Mouse (Mus musculus): Measurements from ENCODE around the gene Zfp958. TPM values are rescaled to one million over a fixed set of nuclear protein-coding genes. Genes with fewer than 3 reads are reported as not detected.

The Zfp958 gene
- polyA plus RNA-seq, 1 experiment from 2014 or later: 11.3 TPM

DNA sequence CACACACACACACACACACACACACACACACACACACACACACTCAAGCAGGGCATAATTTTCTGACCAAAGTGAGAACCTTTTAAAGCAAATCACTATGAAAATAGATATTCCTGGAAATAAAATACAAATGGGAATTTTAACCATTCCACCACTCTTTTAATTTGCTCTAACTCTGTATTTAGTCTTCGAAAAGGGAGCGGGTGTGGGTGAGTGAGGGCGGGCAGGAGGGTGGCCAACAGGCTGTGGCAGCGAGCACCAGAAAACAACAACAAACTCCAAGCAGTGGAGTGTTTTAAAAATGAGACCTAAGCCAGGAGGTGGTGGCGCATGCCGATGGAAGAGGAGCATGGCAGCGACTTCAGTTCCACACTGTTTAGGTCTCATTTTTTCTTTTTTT is 43.6 kb downstream of the Zfp958 start:
- no peak overlapping the region for H3K27ac ChIP-seq (replicated peaks)
- H3K4me3 ChIP-seq (replicated peaks): no peak overlapping the region
- ATAC-seq (ENCODE audit: insufficient number of reproducible peaks, low FRiP score, low TSS enrichment, low read depth): no peak
- no peaks in the 10 kb centered on the region for H3K36me3 ChIP-seq
- no peaks in the 10 kb centered on the region for H3K9me3 ChIP-seq (replicated peaks)
- H3K4me1 ChIP-seq: no peaks in the 10 kb centered on the region
- H3K9ac ChIP-seq: no peak overlapping the region
- no peak overlapping the region for H3K4me2 ChIP-seq (replicated peaks)
- 79% methylated on average over 7 of the region's 7 CpGs for WGBS
- no peaks in the 10 kb centered on the region for H3K27me3 ChIP-seq

DNA sequence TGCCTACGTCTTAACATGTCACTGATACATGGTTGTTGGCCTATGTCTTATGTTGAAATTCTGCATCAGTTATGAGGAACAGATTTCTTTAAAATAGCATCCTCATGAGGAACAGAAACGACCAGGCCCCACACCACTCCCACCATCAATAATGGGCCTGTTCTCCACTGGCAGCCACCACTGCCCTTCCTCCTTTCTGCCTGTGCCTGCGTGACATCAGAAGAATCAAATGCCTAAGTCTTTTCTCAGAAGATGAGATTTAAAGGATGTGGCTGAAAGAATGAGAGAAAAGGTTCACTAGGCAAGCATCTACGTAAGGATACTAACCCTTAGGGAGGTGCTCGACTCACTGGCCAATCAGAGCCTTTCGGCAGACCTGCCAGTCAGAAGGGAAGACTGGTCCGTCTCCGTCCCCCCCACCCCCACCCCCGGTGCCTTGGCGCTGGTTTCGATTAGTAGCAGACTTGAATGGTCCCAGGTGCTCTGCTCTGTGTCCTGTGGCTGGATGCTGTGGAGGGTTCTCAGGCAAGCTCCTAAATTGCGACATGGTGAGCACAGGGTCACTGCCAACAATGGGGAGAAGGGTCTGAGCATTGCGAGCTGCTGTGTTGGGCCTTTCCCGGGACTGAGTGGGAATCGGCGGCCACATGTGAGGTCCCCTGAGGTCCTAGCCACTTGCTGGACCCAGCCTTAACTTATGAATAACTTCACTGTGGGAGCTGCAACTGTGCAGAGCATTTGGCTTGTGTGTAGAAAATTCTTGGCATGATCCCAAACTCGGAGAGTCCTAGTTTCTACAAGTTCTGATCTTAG is 62.4 kb downstream of the Zfp958 start:
- no peak for ATAC-seq (ENCODE audit: insufficient number of reproducible peaks, low FRiP score, low TSS enrichment, low read depth)
- Histone ChIP-seq H3K27me3 (no peaks in the 10 kb centered on the region), H3K4me2 (replicated peaks) (no peak overlapping the region), H3K27ac (replicated peaks) (no peak overlapping the region), H3K9ac (no peak overlapping the region), H3K4me1 (peaks cover 6% of the 10 kb centered on the region; the same call in 1 of the 2 replicates), H3K9me3 (replicated peaks) (0 out of 2 replicates have a peak, but pooled peaks cover 3% of the 10 kb centered on the region), H3K4me3 (replicated peaks) (no peak overlapping the region), H3K36me3 (no peaks in the 10 kb centered on the region)
- WGBS: 79% methylated on average over 17 of the region's 17 CpGs

DNA sequence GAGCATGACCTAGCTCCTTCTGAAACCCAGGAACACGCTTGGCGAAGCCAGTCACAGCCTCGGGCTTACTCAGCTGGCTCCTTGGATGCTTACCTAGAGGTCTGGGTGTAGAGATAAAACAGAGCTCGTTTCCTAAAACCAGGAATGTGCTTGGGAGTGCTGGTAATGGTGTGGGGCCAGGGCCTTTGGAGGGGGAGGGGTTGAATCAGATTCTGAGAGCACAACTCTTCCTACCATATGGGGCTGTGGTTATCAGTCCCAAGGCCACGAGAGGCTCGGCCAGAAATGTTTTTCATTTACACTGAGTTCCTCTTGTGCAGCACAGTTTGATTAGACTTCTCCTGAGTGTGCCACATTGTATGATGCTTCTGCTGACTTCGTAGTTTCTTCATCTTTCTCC is 63.6 kb downstream of the Zfp958 start:
- peak overlapping the region; percentile 75 for H3K4me3 ChIP-seq (replicated peaks)
- peak overlapping the region; percentile 99; the same call in 1 of the 2 replicates for H3K27ac ChIP-seq (replicated peaks)
- H3K27me3 ChIP-seq: no peaks in the 10 kb centered on the region
- H3K4me1 ChIP-seq: peaks cover 6% of the 10 kb centered on the region; the same call in 1 of the 2 replicates
- 87% methylated on average over 7 of the region's 7 CpGs for WGBS
- H3K4me2 ChIP-seq (replicated peaks): peak overlapping the region; percentile 55
- H3K9me3 ChIP-seq (replicated peaks): 0 out of 2 replicates have a peak, but pooled peaks cover 3% of the 10 kb centered on the region
- H3K36me3 ChIP-seq: no peaks in the 10 kb centered on the region
- no peak for ATAC-seq (ENCODE audit: insufficient number of reproducible peaks, low FRiP score, low TSS enrichment, low read depth)
- no peak overlapping the region for H3K9ac ChIP-seq

GRCm38 (mm10) chr8:4677265-4678217 is 64.6 kb downstream of the Zfp958 start:
- H3K4me2 ChIP-seq (replicated peaks): peak overlapping the region; percentile 55
- peak; percentile 94 for ATAC-seq (ENCODE audit: insufficient number of reproducible peaks, low FRiP score, low TSS enrichment, low read depth)
- WGBS: under 1% methylated on average over 72 of the region's 72 CpGs
- H3K27ac ChIP-seq (replicated peaks): peak overlapping the region; percentile 99
- H3K4me1 ChIP-seq: peaks cover 6% of the 10 kb centered on the region; the same call in 1 of the 2 replicates
- no peaks in the 10 kb centered on the region for H3K36me3 ChIP-seq
- H3K27me3 ChIP-seq: no peaks in the 10 kb centered on the region
- H3K4me3 ChIP-seq (replicated peaks): peak overlapping the region; percentile 75
- H3K9me3 ChIP-seq (replicated peaks): 0 out of 2 replicates have a peak, but pooled peaks cover 3% of the 10 kb centered on the region
- peak overlapping the region; percentile 64 for H3K9ac ChIP-seq

DNA sequence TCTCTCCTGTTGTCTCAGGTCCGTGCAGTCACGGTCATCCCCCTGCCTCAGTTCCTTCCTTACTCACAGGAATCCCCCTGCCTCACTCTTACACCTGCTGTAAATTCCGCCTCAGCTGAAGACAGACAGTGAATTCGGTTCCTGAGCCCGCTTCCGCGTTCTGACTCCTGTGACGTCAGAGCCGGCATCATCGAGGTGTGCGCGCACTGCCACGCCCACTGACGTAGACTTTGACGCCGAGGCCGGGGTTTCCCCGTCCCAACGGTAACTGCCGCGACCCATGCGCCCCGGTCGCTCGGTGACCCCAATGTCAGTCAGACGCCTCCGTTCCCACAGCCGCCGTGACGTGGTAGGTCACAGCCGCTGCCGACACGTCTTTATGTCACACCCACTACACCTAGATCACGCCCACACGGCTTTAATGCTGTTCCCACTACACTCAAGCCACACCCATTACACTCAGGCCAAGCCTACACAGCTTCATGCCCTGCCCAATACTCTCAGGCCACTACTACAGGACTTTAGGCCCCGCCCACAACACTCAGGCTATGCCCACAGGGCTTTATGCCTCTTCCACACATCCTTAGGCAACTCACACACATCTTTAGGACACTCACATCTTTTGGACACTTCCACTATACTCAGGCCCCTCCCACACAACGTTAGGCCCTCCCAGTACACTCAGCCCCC is 65.4 kb downstream of the Zfp958 start:
- H3K4me3 ChIP-seq (replicated peaks): peak overlapping the region; percentile 75
- H3K27me3 ChIP-seq: no peaks in the 10 kb centered on the region
- H3K27ac ChIP-seq (replicated peaks): peak overlapping the region; percentile 99
- H3K4me1 ChIP-seq: peaks cover 6% of the 10 kb centered on the region; the same call in 1 of the 2 replicates
- 0 out of 2 replicates have a peak, but pooled peaks cover 3% of the 10 kb centered on the region for H3K9me3 ChIP-seq (replicated peaks)
- peak overlapping the region; percentile 55 for H3K4me2 ChIP-seq (replicated peaks)
- no peaks in the 10 kb centered on the region for H3K36me3 ChIP-seq
- ATAC-seq (ENCODE audit: insufficient number of reproducible peaks, low FRiP score, low TSS enrichment, low read depth): peak; percentile 63
- peak overlapping the region; percentile 40 for H3K9ac ChIP-seq
- under 1% methylated on average over 37 of the region's 37 CpGs for WGBS

- H3K9ac ChIP-seq: no peak overlapping the region
- 78% methylated on average over 8 of the region's 8 CpGs for WGBS
- peak overlapping the region; percentile 75 for H3K4me3 ChIP-seq (replicated peaks)
- no peak overlapping the region for H3K27ac ChIP-seq (replicated peaks)
- 0 out of 2 replicates have a peak overlapping the region, but pooled peaks have one; percentile 55 for H3K4me2 ChIP-seq (replicated peaks)
- H3K27me3 ChIP-seq: no peaks in the 10 kb centered on the region
- H3K36me3 ChIP-seq: no peaks in the 10 kb centered on the region
- no peak for ATAC-seq (ENCODE audit: insufficient number of reproducible peaks, low FRiP score, low TSS enrichment, low read depth)
- peaks cover 6% of the 10 kb centered on the region; the same call in 1 of the 2 replicates for H3K4me1 ChIP-seq
- 0 out of 2 replicates have a peak, but pooled peaks cover 3% of the 10 kb centered on the region for H3K9me3 ChIP-seq (replicated peaks)
These were observed 66.1 kb downstream of the Zfp958 start for GRCm38 (mm10) chr8:4678908-4679545.

- ATAC-seq (ENCODE audit: insufficient number of reproducible peaks, low FRiP score, low TSS enrichment, low read depth): no peak
- Histone ChIP-seq H3K9me3 (replicated peaks) (0 out of 2 replicates have a peak, but pooled peaks cover 3% of the 10 kb centered on the region), H3K4me3 (replicated peaks) (no peak overlapping the region), H3K27me3 (no peaks in the 10 kb centered on the region), H3K4me1 (peaks cover 6% of the 10 kb centered on the region; the same call in 1 of the 2 replicates), H3K36me3 (no peaks in the 10 kb centered on the region), H3K4me2 (replicated peaks) (no peak overlapping the region), H3K27ac (replicated peaks) (no peak overlapping the region), H3K9ac (no peak overlapping the region)
- WGBS: 89% methylated on average over 3 of the region's 3 CpGs
These were observed 66.8 kb downstream of the Zfp958 start for GRCm38 (mm10) chr8:4679796-4680195.

Other genes starting within 250 kb of the Zfp958 start
- gene Cers4, start 120.1 kb upstream of the Zfp958 start, polyA plus RNA-seq (2015; fragmentation: Nextera tagmentation; extraction: Ambion mirVana): 20.9 and 22.3 TPM in 2 replicates
- gene Shcbp1, start 166.4 kb downstream of the Zfp958 start, polyA plus RNA-seq (2015; fragmentation: Nextera tagmentation; extraction: Ambion mirVana): 50.8 and 51.8 TPM in 2 replicates

Measured in embryonic facial prominence, embryonic 15.5 days (tissue).